Mouse (Mus musculus) bone marrow, adult 2 months (tissue): ENCODE results near the gene Rasal3. TPM values are rescaled to one million over a fixed set of nuclear protein-coding genes. Genes with fewer than 3 reads are reported as not detected.
A peak's percentile ranks its signal among the peaks of the same experiment; 100 is the strongest.

ENCODE experiments used
- H3K27ac ChIP-seq: fragments of 200-500 bp; 2 replicates; pipeline ENCODE4 v1.5.1; 2012; ENCODE audit warnings: low read depth, mild to moderate bottlenecking, control low read depth, inconsistent platforms, low read length; ENCODE audit not compliant: control insufficient read depth, poor library complexity, insufficient read depth
- H3K4me1 ChIP-seq: fragments of 200-500 bp; 2 replicates; pipeline ENCODE4 v1.6.1; 2011; ENCODE audit warnings: low read length; ENCODE audit not compliant: control insufficient read depth, insufficient read depth
- H3K4me3 ChIP-seq: fragments of 200-500 bp; replicated peaks from 2 replicates; pipeline ENCODE3; 2011; ENCODE audit warnings: mild to moderate bottlenecking, low read depth, low read length, control low read depth; ENCODE audit not compliant: control insufficient read depth
- CTCF ChIP-seq: fragments of 200-500 bp; IDR thresholded peaks from 2 replicates; pipeline ENCODE4 v1.5.1; 2011; ENCODE audit warnings: low read length, control low read depth; ENCODE audit not compliant: control insufficient read depth, insufficient read depth
- POLR2A ChIP-seq: fragments of 200-500 bp; IDR thresholded peaks from 2 replicates; pipeline ENCODE4 v1.6.1; 2011; ENCODE audit warnings: low read depth, mild to moderate bottlenecking, control low read depth, low read length, borderline replicate concordance; ENCODE audit not compliant: control insufficient read depth
- WGBS: fragments of 180-500 bp; shearing (Covaris S2); methylation state at CpG from one replicate; pipeline ENCODE4 v1.1.7; 2018; 5-methylcytosine and 5-hydroxymethylcytosine counted together
- polyA plus RNA-seq: library from polyadenylated mRNA; stranded (reverse); fragments of >200 nt; gene quantifications from 2 replicates; pipeline ENCODE4 v1.2.4, GENCODE M21; 2011; ENCODE audit warnings: low replicate concordance; ENCODE audit not compliant: missing spikeins, insufficient read depth, insufficient read length

The Rasal3 gene
- polyA plus RNA-seq = 20.7 and 58.8 TPM in 2 replicates

DNA sequence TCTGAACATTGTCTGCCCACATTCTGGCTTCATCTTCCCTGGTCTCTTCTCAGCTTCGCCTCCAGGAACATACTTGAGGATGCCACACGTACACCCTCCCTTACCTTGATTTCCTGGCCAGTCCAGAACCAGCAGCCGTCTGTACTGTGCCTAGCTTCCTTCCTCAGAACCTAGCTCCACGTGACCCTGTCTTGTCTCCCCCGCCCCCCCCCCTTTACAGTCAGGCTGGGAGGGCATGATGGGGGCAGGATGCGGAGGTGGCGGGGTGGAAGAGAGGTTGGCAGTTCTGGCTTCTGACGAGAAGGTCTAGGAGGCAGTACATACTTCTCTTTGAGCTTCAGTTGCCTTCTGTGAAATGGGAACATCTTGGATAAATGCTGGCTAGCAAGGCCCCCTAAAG lies at the start of gene Rasal3:
TSS of gene Rasal3 (minus strand) at position 167 of the 400 bp plus-strand sequence.
- WGBS = 2% methylated on average over 8 of the region's 8 CpGs
- peak within 1 kb of the TSS; percentile 95 for H3K4me3 ChIP-seq
- H3K4me1 ChIP-seq = peaks cover 2% of the 10 kb centered on the region
- TF ChIP-seq CTCF = no peak
- TF ChIP-seq POLR2A = 0 out of 2 replicates have a peak, but pooled peaks have one; percentile 7
- H3K27ac ChIP-seq = peak within 1 kb of the TSS; percentile 85

DNA sequence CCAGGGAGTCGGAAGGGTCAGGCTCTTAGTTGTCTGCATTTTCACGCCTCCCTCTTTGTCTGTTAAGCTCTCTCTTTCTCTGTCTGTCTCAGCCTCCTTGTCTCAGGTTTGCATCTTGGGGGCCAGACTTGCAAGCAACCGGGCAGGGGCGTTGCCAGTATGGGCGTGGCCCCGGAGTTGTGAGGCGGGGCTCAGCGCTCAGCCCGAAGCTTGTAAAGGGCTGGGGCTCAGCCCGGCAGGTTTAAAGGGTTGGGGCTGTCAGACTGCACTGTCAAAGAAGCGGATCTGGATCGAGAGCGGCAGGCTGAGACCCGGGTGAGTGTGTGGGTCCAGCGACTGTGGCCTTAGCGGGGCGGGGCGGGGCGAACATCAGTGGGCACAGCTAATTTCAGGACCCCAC lies 49.1 kb upstream of the Rasal3 start, which contains the start of gene Cyp4f39:
TSS of gene Cyp4f39 (plus strand) at position 242 of the 400 bp plus-strand sequence.
- Histone ChIP-seq H3K4me3 (no peak within 1 kb of the TSS), H3K27ac (no peak within 1 kb of the TSS), H3K4me1 (peaks cover 4% of the 10 kb centered on the region; the same call in 1 of the 2 replicates)
- 9% methylated on average over 19 of the region's 19 CpGs for WGBS
- TF ChIP-seq POLR2A (no peak), CTCF (no peak)

- TF ChIP-seq POLR2A (no peak), CTCF (no peak)
- WGBS = 33% methylated on average over 2 of the region's 2 CpGs
- Histone ChIP-seq H3K27ac (no peak overlapping the region), H3K4me3 (no peak overlapping the region), H3K4me1 (no peaks in the 10 kb centered on the region; the same call in 1 of the 2 replicates)
These were observed 47.6 kb upstream of the Rasal3 start for GRCm38 (mm10) chr17:32450844-32451537.

DNA sequence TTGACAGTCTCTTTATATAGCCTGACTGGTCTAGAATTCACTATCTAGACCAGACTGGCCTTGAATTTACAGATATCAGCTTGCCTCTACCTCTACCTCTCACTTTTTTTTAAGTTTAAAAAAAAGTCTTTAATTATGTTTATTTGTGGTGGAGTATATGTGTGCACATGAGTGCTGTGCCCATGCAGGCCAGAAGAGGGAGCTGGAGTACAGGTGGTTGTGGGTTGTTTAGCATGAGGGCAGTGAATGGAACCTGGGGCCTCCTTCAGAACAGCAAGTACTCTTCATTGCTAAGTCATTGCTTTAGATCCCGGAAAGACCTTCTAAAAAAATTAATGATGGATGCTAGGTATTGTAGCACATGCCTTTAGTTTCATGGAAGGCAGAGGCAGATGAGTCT lies 45.7 kb upstream of the Rasal3 start:
- no peak overlapping the region for H3K4me3 ChIP-seq
- TF ChIP-seq CTCF (no peak), POLR2A (no peak)
- no peak overlapping the region for H3K27ac ChIP-seq
- no peaks in the 10 kb centered on the region; the same call in 1 of the 2 replicates for H3K4me1 ChIP-seq
- 90% methylated on average over 1 of the region's 1 CpGs for WGBS

GRCm38 (mm10) chr17:32447195-32447594 lies 43.8 kb upstream of the Rasal3 start:
- H3K4me3 ChIP-seq = no peak overlapping the region
- H3K27ac ChIP-seq = no peak overlapping the region
- H3K4me1 ChIP-seq = no peaks in the 10 kb centered on the region; the same call in none of the 2 replicates
- 0 out of 2 replicates have a peak, but pooled peaks have one; percentile 7 for TF ChIP-seq CTCF
- no peak for TF ChIP-seq POLR2A

- Histone ChIP-seq H3K4me1 (no peaks in the 10 kb centered on the region; the same call in none of the 2 replicates), H3K4me3 (no peak overlapping the region), H3K27ac (no peak overlapping the region)
- TF ChIP-seq CTCF (no peak), POLR2A (no peak)
- WGBS = 71% methylated on average over 5 of the region's 5 CpGs
These were observed 41.6 kb upstream of the Rasal3 start for GRCm38 (mm10) chr17:32445016-32445415.

- Histone ChIP-seq H3K4me3 (no peak overlapping the region), H3K27ac (no peak overlapping the region), H3K4me1 (no peaks in the 10 kb centered on the region; the same call in none of the 2 replicates)
- TF ChIP-seq POLR2A (no peak), CTCF (no peak)
- 29% methylated on average over 6 of the region's 6 CpGs for WGBS
These were observed 39.9 kb upstream of the Rasal3 start for GRCm38 (mm10) chr17:32443245-32443644.

DNA sequence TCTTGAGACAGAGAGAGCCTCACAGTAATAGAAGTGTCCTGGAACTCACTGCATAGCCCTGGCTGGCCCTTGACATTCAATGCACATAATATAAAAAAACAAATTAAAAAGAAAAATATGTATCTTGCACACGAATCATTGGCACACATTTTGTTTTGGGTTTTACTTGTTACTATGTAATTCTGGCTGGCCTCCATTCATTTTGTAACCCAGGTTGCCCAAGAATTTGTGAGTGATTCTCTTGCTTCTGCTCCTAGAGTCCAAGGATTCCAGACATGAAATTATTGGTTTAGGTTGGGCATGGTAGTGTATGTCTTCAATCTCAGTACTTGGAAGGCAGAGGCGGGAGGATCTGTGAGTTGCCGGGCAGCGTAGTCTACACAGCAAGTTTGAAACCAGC lies 33.7 kb upstream of the Rasal3 start:
- WGBS = 81% methylated on average over 4 of the region's 4 CpGs

DNA sequence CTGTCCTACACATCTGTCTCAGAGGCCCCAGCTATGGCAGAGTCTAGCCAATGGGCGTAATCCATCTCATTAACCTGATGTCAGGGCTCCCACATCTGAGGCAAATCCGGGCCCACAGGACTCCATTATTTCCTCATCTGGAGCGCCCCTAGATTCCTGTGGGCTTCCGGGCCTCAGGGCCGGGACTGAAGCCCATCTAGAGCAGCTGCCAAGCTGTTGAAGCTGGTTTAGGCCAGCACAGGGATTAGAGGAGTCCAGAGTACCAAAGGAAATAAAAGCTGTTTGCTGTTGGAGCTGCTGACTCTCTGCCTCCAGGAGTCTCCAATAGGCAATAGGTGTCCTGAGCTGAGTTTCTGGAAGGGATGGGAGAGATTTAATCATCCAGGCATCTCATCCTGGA lies 31.8 kb upstream of the Rasal3 start:
- Histone ChIP-seq H3K27ac (no peak overlapping the region), H3K4me1 (no peaks in the 10 kb centered on the region), H3K4me3 (no peak overlapping the region)
- 83% methylated on average over 5 of the region's 5 CpGs for WGBS
- TF ChIP-seq POLR2A (no peak), CTCF (no peak)

More for the DNA sequence above, 33.7 kb upstream of the Rasal3 start:
- Histone ChIP-seq H3K4me3 (no peak overlapping the region), H3K4me1 (no peaks in the 10 kb centered on the region), H3K27ac (no peak overlapping the region)
- TF ChIP-seq POLR2A (no peak), CTCF (no peak)
